Mouse (Mus musculus) hindbrain, embryonic 11.5 days (tissue): Measurements from ENCODE around the gene Nrg3. TPM values are rescaled to one million over a fixed set of nuclear protein-coding genes. Genes with fewer than 3 reads are reported as not detected.

Experiments used
- ATAC-seq: fragments of 200-750 bp; cut with Nextera tagmentation; 2 replicates; pipeline ENCODE4 v1.8.0; 2017; ENCODE audit warnings: mild to moderate bottlenecking, moderate TSS enrichment, moderate library complexity; ENCODE audit not compliant: low FRiP score
- DNase-seq: peaks from one replicate; pipeline ENCODE4 v3.0.0-alpha.2; 2015; ENCODE audit warnings: low spot score
- H3K27ac ChIP-seq: fragments of 300-500 bp; sonication (generic); 2 replicates; pipeline ENCODE4 v1.5.1; 2014; ENCODE audit warnings: mild to moderate bottlenecking, low read depth, low read length
- H3K27me3 ChIP-seq: fragments of 300-500 bp; sonication (generic); 2 replicates; pipeline ENCODE4 v1.6.1; 2014; ENCODE audit warnings: mild to moderate bottlenecking, low read length, moderate library complexity, mixed read lengths; ENCODE audit not compliant: control insufficient read depth, insufficient read depth
- H3K36me3 ChIP-seq: fragments of 300-500 bp; sonication (generic); 2 replicates; pipeline ENCODE4 v1.6.1; 2014; ENCODE audit warnings: mild to moderate bottlenecking, low read length, moderate library complexity, mixed read lengths; ENCODE audit not compliant: control insufficient read depth, insufficient read depth
- H3K4me1 ChIP-seq: fragments of 300-500 bp; sonication (generic); replicated peaks from 2 replicates; pipeline ENCODE4 v1.6.1; 2014; ENCODE audit warnings: low read length, mixed read lengths; ENCODE audit not compliant: control insufficient read depth, insufficient read depth
- H3K4me2 ChIP-seq: fragments of 300-500 bp; sonication (generic); replicated peaks from 2 replicates; pipeline ENCODE4 v1.6.1; 2014; ENCODE audit warnings: mild to moderate bottlenecking, low read depth, low read length
- H3K4me3 ChIP-seq: fragments of 300-500 bp; sonication (generic); 2 replicates; pipeline ENCODE4 v1.5.1; 2014; ENCODE audit warnings: low read depth, low read length
- H3K9ac ChIP-seq: fragments of 300-500 bp; sonication (generic); 2 replicates; pipeline ENCODE4 v1.6.1; 2014; ENCODE audit warnings: low read depth, low read length
- H3K9me3 ChIP-seq: fragments of 300-500 bp; sonication (generic); 2 replicates; pipeline ENCODE4 v1.6.1; 2016; ENCODE audit warnings: low read length; ENCODE audit not compliant: control insufficient read depth
- WGBS: fragments of 180-500 bp; shearing (Covaris S2); extraction: QIAGEN DNeasy Blood & Tissue Kit; methylation state at CpG from one replicate; pipeline ENCODE4 v1.1.7; 2014; 5-methylcytosine and 5-hydroxymethylcytosine counted together
- polyA plus RNA-seq: library from polyadenylated mRNA; unstranded; fragments of >200 nt; fragmentation: Nextera tagmentation; extraction: Ambion mirVana; gene quantifications from 2 replicates; pipeline ENCODE4 v1.2.1, GENCODE M21; 2014

Gene Nrg3
- polyA plus RNA-seq, 1 experiment from 2014 or later = 2.0 TPM

GRCm38 (mm10) chr14:38701413-38701812 lies 771.5 kb downstream of the Nrg3 start:
- H3K9me3 ChIP-seq = no peaks in the 10 kb centered on the region
- no peak overlapping the region for H3K4me3 ChIP-seq
- no peaks in the 10 kb centered on the region for H3K36me3 ChIP-seq
- no peaks in the 10 kb centered on the region for H3K4me1 ChIP-seq
- no peak overlapping the region for H3K9ac ChIP-seq
- WGBS = 61% methylated on average over 1 of the region's 1 CpGs
- H3K27me3 ChIP-seq = no peaks in the 10 kb centered on the region
- DNase-seq (no peak), ATAC-seq (no peak)
- no peak overlapping the region for H3K27ac ChIP-seq
- no peak overlapping the region for H3K4me2 ChIP-seq

GRCm38 (mm10) chr14:38700972-38701371 lies 771.9 kb downstream of the Nrg3 start:
- WGBS = 94% methylated on average over 3 of the region's 3 CpGs
- no peaks in the 10 kb centered on the region for H3K27me3 ChIP-seq
- no peaks in the 10 kb centered on the region for H3K4me1 ChIP-seq
- H3K9me3 ChIP-seq = no peaks in the 10 kb centered on the region
- H3K9ac ChIP-seq = no peak overlapping the region
- no peak overlapping the region for H3K4me3 ChIP-seq
- DNase-seq (no peak), ATAC-seq (no peak)
- H3K4me2 ChIP-seq = no peak overlapping the region
- H3K27ac ChIP-seq = no peak overlapping the region
- no peaks in the 10 kb centered on the region for H3K36me3 ChIP-seq

GRCm38 (mm10) chr14:38659973-38660372 lies 812.9 kb downstream of the Nrg3 start:
- peak; percentile 3 for DNase-seq
- ATAC-seq = peak; percentile 71; the same call in 1 of the 2 replicates
- no peaks in the 10 kb centered on the region for H3K36me3 ChIP-seq
- no peaks in the 10 kb centered on the region for H3K9me3 ChIP-seq
- 53% methylated on average over 1 of the region's 1 CpGs for WGBS
- H3K4me2 ChIP-seq = no peak overlapping the region
- H3K9ac ChIP-seq = no peak overlapping the region
- no peak overlapping the region for H3K4me3 ChIP-seq
- H3K27ac ChIP-seq = no peak overlapping the region
- H3K4me1 ChIP-seq = no peaks in the 10 kb centered on the region
- H3K27me3 ChIP-seq = no peaks in the 10 kb centered on the region

GRCm38 (mm10) chr14:38637070-38637469 lies 835.8 kb downstream of the Nrg3 start:
- H3K36me3 ChIP-seq = no peaks in the 10 kb centered on the region
- no peaks in the 10 kb centered on the region for H3K27me3 ChIP-seq
- no peak overlapping the region for H3K27ac ChIP-seq
- no peaks in the 10 kb centered on the region for H3K4me1 ChIP-seq
- no peaks in the 10 kb centered on the region for H3K9me3 ChIP-seq
- no peak overlapping the region for H3K4me2 ChIP-seq
- 86% methylated on average over 3 of the region's 3 CpGs for WGBS
- no peak for ATAC-seq
- H3K4me3 ChIP-seq = no peak overlapping the region
- H3K9ac ChIP-seq = no peak overlapping the region
- DNase-seq = no peak

- no peak overlapping the region for H3K4me2 ChIP-seq
- H3K36me3 ChIP-seq = no peaks in the 10 kb centered on the region
- WGBS = 86% methylated on average over 3 of the region's 3 CpGs
- ATAC-seq = no peak
- no peak overlapping the region for H3K9ac ChIP-seq
- H3K27me3 ChIP-seq = no peaks in the 10 kb centered on the region
- no peak overlapping the region for H3K27ac ChIP-seq
- no peaks in the 10 kb centered on the region for H3K4me1 ChIP-seq
- DNase-seq = no peak
- no peak overlapping the region for H3K4me3 ChIP-seq
- H3K9me3 ChIP-seq = no peaks in the 10 kb centered on the region
Measured at GRCm38 (mm10) chr14:38630114-38630513, 842.8 kb downstream of the Nrg3 start.

GRCm38 (mm10) chr14:38629671-38630070 lies 843.2 kb downstream of the Nrg3 start:
- Histone ChIP-seq H3K9me3 (no peaks in the 10 kb centered on the region), H3K27me3 (no peaks in the 10 kb centered on the region), H3K4me3 (no peak overlapping the region), H3K9ac (no peak overlapping the region), H3K36me3 (no peaks in the 10 kb centered on the region), H3K27ac (no peak overlapping the region), H3K4me1 (no peaks in the 10 kb centered on the region), H3K4me2 (no peak overlapping the region)
- DNase-seq (no peak), ATAC-seq (no peak)

- Histone ChIP-seq H3K9me3 (no peaks in the 10 kb centered on the region), H3K27me3 (no peaks in the 10 kb centered on the region), H3K9ac (no peak overlapping the region), H3K4me2 (no peak overlapping the region), H3K4me3 (no peak overlapping the region), H3K36me3 (no peaks in the 10 kb centered on the region), H3K27ac (no peak overlapping the region), H3K4me1 (no peaks in the 10 kb centered on the region)
- ATAC-seq (no peak), DNase-seq (no peak)
- 70% methylated on average over 2 of the region's 2 CpGs for WGBS
Measured at GRCm38 (mm10) chr14:38628862-38629619, 843.8 kb downstream of the Nrg3 start.

GRCm38 (mm10) chr14:38616969-38617368 lies 855.9 kb downstream of the Nrg3 start:
- Histone ChIP-seq H3K9me3 (no peaks in the 10 kb centered on the region), H3K27me3 (no peaks in the 10 kb centered on the region), H3K9ac (no peak overlapping the region), H3K36me3 (no peaks in the 10 kb centered on the region), H3K4me3 (no peak overlapping the region), H3K27ac (no peak overlapping the region), H3K4me1 (no peaks in the 10 kb centered on the region), H3K4me2 (no peak overlapping the region)
- ATAC-seq (no peak), DNase-seq (no peak)

- Histone ChIP-seq H3K27ac (no peak overlapping the region), H3K9me3 (no peaks in the 10 kb centered on the region)
- ATAC-seq = no peak
Measured at GRCm38 (mm10) chr14:38597735-38598134, 875.2 kb downstream of the Nrg3 start.

More at GRCm38 (mm10) chr14:38597735-38598134, 875.2 kb downstream of the Nrg3 start:
- no peak overlapping the region for H3K4me3 ChIP-seq
- H3K4me1 ChIP-seq = no peaks in the 10 kb centered on the region
- H3K9ac ChIP-seq = no peak overlapping the region
- no peaks in the 10 kb centered on the region for H3K36me3 ChIP-seq
- DNase-seq = no peak
- H3K27me3 ChIP-seq = no peaks in the 10 kb centered on the region
- H3K4me2 ChIP-seq = no peak overlapping the region
